Mouse (Mus musculus) liver, adult 2 months (tissue): Measurements from ENCODE around the gene Zbtb7a.

Experiments
- CTCF ChIP-seq: fragments of 200-500 bp; IDR thresholded peaks from 2 replicates; pipeline ENCODE4 v1.5.1; 2011; ENCODE audit warnings: low read depth, low read length, control low read depth
- POLR2A ChIP-seq: fragments of 200-500 bp; IDR thresholded peaks from 2 replicates; pipeline ENCODE4 v1.6.1; 2011; ENCODE audit warnings: low read length, control low read depth; ENCODE audit not compliant: insufficient read depth; ENCODE audit errors: extremely low read depth

- TF ChIP-seq CTCF = no peak
- no peak for TF ChIP-seq POLR2A
Measured at GRCm38 (mm10) chr10:81177491-81177925, 42.5 kb downstream of the Zbtb7a start.
